Mouse (Mus musculus) kidney, postnatal 14 days (tissue): ENCODE measurements around the gene Zfp316.

Experiments used
- DNase-seq: peaks from one replicate; pipeline ENCODE4 v3.0.0; 2022; ENCODE audit warnings: mixed read lengths

The Zfp316 gene

DNA sequence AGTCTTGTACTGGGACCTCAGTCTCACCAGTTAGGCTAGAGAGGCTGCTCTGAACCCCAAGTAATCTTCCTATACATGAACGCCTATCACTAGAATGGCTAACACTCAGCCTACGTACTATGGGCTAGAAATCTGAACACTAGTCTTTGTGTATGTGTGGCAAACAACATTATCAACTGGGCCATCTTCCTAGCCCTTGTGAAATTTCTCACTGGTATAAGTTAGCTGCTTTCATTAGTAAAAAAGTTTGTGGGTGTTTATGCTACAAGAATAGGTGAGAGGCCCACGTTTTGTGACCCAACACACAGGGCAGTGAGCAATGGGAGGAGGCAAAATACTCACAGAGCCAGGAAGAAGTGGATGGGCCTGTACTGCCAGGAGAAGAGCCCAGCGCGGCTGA lies 48.8 kb downstream of the Zfp316 start:
- no peak for DNase-seq

DNA sequence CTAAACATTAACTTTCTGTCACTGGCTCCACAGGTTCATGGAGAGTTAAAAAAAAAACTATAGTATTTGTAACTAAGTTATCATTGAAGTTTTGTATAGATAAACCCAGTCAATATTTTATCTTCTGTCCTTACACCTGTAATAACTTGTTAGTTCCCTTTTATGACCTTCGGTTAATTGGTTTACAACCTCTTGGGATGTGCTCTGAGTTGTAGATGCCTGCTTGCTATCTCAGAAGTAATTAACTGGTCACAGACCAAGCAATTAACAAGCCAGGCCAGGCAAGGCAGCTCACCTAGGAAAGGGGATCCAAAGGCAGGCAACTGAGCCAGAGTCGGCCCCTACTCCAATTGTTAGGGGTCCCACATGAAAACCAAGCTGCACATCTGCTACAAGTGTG lies 56.0 kb downstream of the Zfp316 start:
- DNase-seq = no peak

DNA sequence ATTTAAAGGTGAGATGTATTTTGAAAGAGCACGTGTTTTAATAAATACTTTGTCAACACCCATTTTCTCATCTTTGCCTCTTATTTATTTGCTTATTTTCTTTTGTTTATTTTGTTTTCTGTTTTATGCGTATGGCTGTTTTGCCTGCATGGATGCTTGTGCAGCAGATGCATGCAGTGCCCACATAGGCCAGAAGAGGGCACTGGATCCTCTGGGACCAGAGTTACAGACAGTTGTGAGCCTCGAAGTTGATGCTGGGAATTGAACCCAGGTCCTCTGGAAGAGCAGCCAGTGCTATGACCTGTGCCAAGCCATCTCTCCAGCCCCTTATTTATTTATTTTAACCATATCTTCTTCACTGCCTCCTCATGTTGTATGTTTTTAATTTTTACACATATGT lies 64.8 kb downstream of the Zfp316 start:
- DNase-seq = no peak
